Mouse (Mus musculus) forebrain, embryonic 12.5 days (tissue): Measurements from ENCODE around the gene Mzf1. TPM values are rescaled to one million over a fixed set of nuclear protein-coding genes. Genes with fewer than 3 reads are reported as not detected.

Experiments
- ATAC-seq: fragments of 200-750 bp; cut with Nextera tagmentation; 2 replicates; pipeline ENCODE4 v1.8.0; 2017; ENCODE audit warnings: moderate TSS enrichment; ENCODE audit not compliant: low FRiP score
- H3K27ac ChIP-seq: fragments of 300-500 bp; sonication (generic); 2 replicates; pipeline ENCODE4 v1.5.1; 2016; ENCODE audit warnings: mild to moderate bottlenecking
- H3K27me3 ChIP-seq: fragments of 300-500 bp; sonication (generic); 2 replicates; pipeline ENCODE4 v1.6.1; 2016; ENCODE audit warnings: mild to moderate bottlenecking
- H3K36me3 ChIP-seq: fragments of 300-500 bp; sonication (generic); replicated peaks from 2 replicates; pipeline ENCODE4 v1.6.1; 2016; ENCODE audit warnings: mild to moderate bottlenecking
- H3K4me1 ChIP-seq: fragments of 300-500 bp; sonication (generic); 2 replicates; pipeline ENCODE4 v1.6.1; 2016
- H3K4me2 ChIP-seq: fragments of 300-500 bp; sonication (generic); 2 replicates; pipeline ENCODE4 v1.6.1; 2016; ENCODE audit warnings: mild to moderate bottlenecking, moderate library complexity
- H3K4me3 ChIP-seq: fragments of 300-500 bp; sonication (generic); replicated peaks from 2 replicates; pipeline ENCODE4 v1.5.1; 2016; ENCODE audit warnings: mild to moderate bottlenecking
- H3K9ac ChIP-seq: fragments of 300-500 bp; sonication (generic); 2 replicates; pipeline ENCODE4 v1.6.1; 2016; ENCODE audit warnings: mild to moderate bottlenecking
- H3K9me3 ChIP-seq: fragments of 300-500 bp; sonication (generic); 2 replicates; pipeline ENCODE4 v1.6.1; 2016
- WGBS: fragments of 180-500 bp; shearing (Covaris S2); methylation state at CpG from one replicate; pipeline ENCODE4 v1.1.7; 2016; 5-methylcytosine and 5-hydroxymethylcytosine counted together
- polyA plus RNA-seq: library from polyadenylated mRNA; unstranded; fragments of >200 nt; fragmentation: Nextera tagmentation; extraction: Ambion mirVana; gene quantifications from 2 replicates; pipeline ENCODE4 v1.2.1, GENCODE M21; 2016

The Mzf1 gene
- polyA plus RNA-seq, 1 experiment from 2014 or later = 5.4 TPM

- peak overlapping the region; percentile 85 for H3K4me2 ChIP-seq
- peak overlapping the region; percentile 91 for H3K27ac ChIP-seq
- 52% methylated on average over 13 of the region's 13 CpGs for WGBS
- no peaks in the 10 kb centered on the region for H3K27me3 ChIP-seq
- H3K36me3 ChIP-seq = peaks cover 67% of the 10 kb centered on the region
- peak overlapping the region; percentile 61 for H3K4me3 ChIP-seq
- peaks cover 38% of the 10 kb centered on the region for H3K4me1 ChIP-seq
- H3K9ac ChIP-seq = peak overlapping the region; percentile 74
- no peaks in the 10 kb centered on the region for H3K9me3 ChIP-seq
- ATAC-seq = no peak
Observed at GRCm38 (mm10) chr7:13033451-13034147, 21.0 kb downstream of the Mzf1 start.

GRCm38 (mm10) chr7:13032541-13032940 lies 22.0 kb downstream of the Mzf1 start:
- no peaks in the 10 kb centered on the region for H3K27me3 ChIP-seq
- no peak overlapping the region for H3K4me3 ChIP-seq
- 94% methylated on average over 7 of the region's 7 CpGs for WGBS
- no peak overlapping the region for H3K9ac ChIP-seq
- no peak for ATAC-seq
- peaks cover 77% of the 10 kb centered on the region for H3K36me3 ChIP-seq
- H3K27ac ChIP-seq = no peak overlapping the region
- H3K4me2 ChIP-seq = no peak overlapping the region
- H3K4me1 ChIP-seq = peaks cover 38% of the 10 kb centered on the region
- no peaks in the 10 kb centered on the region for H3K9me3 ChIP-seq

- 87% methylated on average over 2 of the region's 2 CpGs for WGBS
- H3K4me1 ChIP-seq = peaks cover 41% of the 10 kb centered on the region
- H3K4me3 ChIP-seq = no peak overlapping the region
Observed at GRCm38 (mm10) chr7:13031983-13032382, 22.6 kb downstream of the Mzf1 start.

GRCm38 (mm10) chr7:13031069-13031468 lies 23.5 kb downstream of the Mzf1 start:
- Histone ChIP-seq H3K27ac (no peak overlapping the region), H3K9ac (no peak overlapping the region), H3K4me2 (no peak overlapping the region), H3K36me3 (peaks cover 86% of the 10 kb centered on the region), H3K9me3 (no peaks in the 10 kb centered on the region), H3K27me3 (no peaks in the 10 kb centered on the region), H3K4me1 (peaks cover 41% of the 10 kb centered on the region), H3K4me3 (no peak overlapping the region)
- WGBS = 69% methylated on average over 5 of the region's 5 CpGs
- no peak for ATAC-seq

More at GRCm38 (mm10) chr7:13031983-13032382, 22.6 kb downstream of the Mzf1 start:
- H3K9ac ChIP-seq = no peak overlapping the region
- H3K36me3 ChIP-seq = peaks cover 83% of the 10 kb centered on the region
- no peak overlapping the region for H3K27ac ChIP-seq
- no peaks in the 10 kb centered on the region for H3K9me3 ChIP-seq
- no peaks in the 10 kb centered on the region for H3K27me3 ChIP-seq
- no peak for ATAC-seq
- H3K4me2 ChIP-seq = no peak overlapping the region

DNA sequence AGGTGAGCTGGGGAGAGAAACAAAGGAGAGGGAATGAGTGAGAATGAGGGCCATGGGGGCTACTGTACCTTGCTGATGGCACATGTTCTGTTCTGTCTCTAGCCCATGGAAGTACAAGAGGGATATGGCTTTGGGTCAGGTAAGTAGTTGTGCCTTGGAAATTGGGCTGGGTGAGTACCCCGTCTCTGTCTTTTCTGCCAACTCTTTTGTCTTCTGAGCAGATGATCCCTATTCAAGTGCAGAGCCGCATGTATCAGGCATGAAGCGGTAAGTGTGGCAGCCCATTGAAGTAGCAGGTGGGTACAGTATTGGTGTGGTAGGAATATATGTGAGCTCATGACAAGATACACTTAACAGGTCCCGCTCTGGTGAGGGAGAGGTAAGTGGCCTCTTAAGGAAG lies 25.6 kb downstream of the Mzf1 start:
- H3K4me3 ChIP-seq = no peak overlapping the region
- no peak overlapping the region for H3K27ac ChIP-seq
- peaks cover 83% of the 10 kb centered on the region for H3K36me3 ChIP-seq
- H3K4me1 ChIP-seq = peaks cover 37% of the 10 kb centered on the region
- 89% methylated on average over 4 of the region's 4 CpGs for WGBS
- no peak overlapping the region for H3K4me2 ChIP-seq
- H3K9me3 ChIP-seq = no peaks in the 10 kb centered on the region
- H3K27me3 ChIP-seq = no peaks in the 10 kb centered on the region
- ATAC-seq = no peak
- no peak overlapping the region for H3K9ac ChIP-seq

GRCm38 (mm10) chr7:13025511-13026112 lies 29.0 kb downstream of the Mzf1 start:
- peaks cover 53% of the 10 kb centered on the region for H3K36me3 ChIP-seq
- H3K9me3 ChIP-seq = no peaks in the 10 kb centered on the region
- peak overlapping the region; percentile 97 for H3K4me3 ChIP-seq
- peak overlapping the region; percentile 100 for H3K27ac ChIP-seq
- H3K27me3 ChIP-seq = no peaks in the 10 kb centered on the region
- H3K9ac ChIP-seq = peak overlapping the region; percentile 98
- H3K4me1 ChIP-seq = peaks cover 33% of the 10 kb centered on the region
- no peak for ATAC-seq
- WGBS = 35% methylated on average over 4 of the region's 4 CpGs
- peak overlapping the region; percentile 99 for H3K4me2 ChIP-seq

DNA sequence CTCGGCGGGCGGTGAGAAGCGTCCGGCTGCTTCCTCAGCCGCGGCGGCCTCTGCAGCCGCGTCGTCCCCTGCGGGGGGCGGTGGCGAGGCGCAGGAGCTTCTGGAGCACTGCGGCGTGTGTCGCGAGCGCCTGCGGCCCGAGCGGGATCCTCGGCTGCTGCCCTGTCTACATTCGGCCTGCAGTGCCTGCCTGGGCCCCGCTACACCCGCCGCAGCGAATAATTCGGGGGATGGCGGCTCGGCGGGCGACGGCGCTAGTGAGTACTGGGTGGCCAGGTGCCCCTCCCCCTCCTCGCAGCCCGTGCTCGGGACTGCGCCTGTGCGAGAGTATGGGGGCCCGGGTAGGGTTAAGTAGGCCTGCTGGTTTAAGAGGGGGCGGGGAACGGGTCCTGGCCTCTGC lies 29.8 kb downstream of the Mzf1 start:
- Histone ChIP-seq H3K9ac (peak overlapping the region; percentile 98), H3K36me3 (peaks cover 45% of the 10 kb centered on the region), H3K4me3 (peak overlapping the region; percentile 97), H3K9me3 (no peaks in the 10 kb centered on the region), H3K27me3 (no peaks in the 10 kb centered on the region), H3K4me2 (peak overlapping the region; percentile 99), H3K27ac (peak overlapping the region; percentile 100), H3K4me1 (peaks cover 33% of the 10 kb centered on the region)
- 0% methylated on average over 37 of the region's 44 CpGs for WGBS
- ATAC-seq = peak; percentile 61

GRCm38 (mm10) chr7:13023928-13024731 lies 30.4 kb downstream of the Mzf1 start:
- Histone ChIP-seq H3K4me2 (peak overlapping the region; percentile 99), H3K9ac (peak overlapping the region; percentile 98), H3K36me3 (peaks cover 38% of the 10 kb centered on the region), H3K4me3 (peak overlapping the region; percentile 97), H3K27ac (peak overlapping the region; percentile 100), H3K9me3 (no peaks in the 10 kb centered on the region), H3K27me3 (no peaks in the 10 kb centered on the region), H3K4me1 (peaks cover 33% of the 10 kb centered on the region)
- ATAC-seq = peak; percentile 87
- under 1% methylated on average over 81 of the region's 95 CpGs for WGBS

DNA sequence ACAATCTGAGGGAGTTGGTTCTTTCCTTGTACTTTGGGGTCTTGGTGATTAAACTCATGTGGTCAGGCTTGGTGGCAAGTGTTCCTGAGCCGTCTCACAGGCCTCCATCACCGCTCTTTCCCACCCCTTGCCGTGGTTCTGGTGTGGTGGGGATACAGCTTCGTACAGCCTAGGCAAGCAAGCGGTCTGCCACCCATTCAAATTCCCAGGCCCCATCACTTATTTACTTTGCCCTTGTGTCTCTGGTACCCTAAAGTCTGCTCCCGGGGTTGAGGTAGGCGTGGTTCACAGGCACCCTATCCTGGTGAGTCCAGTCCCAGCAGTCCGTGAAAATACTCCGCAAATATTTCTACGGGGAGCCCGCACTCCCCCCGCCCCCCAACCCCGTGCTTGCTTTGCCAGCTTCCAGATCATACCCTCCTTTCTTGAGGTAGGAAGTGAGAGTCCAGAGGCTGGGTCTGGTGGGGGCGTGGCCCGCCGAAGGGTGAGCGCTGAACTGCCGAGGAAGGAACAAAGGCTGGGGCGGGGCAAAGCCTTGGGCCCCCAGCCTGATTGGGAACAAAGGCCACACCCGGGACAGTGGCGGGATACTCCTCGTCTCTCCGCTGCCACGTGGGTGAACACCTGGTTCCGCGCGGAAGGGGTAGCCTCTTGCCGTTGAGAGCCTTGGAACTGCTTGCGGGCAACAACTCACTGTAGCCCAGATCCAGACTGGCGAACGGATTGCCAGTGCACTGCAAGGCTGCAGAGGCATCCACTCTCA lies 31.6 kb downstream of the Mzf1 start:
- Histone ChIP-seq H3K9ac (peak overlapping the region; percentile 98), H3K4me2 (peak overlapping the region; percentile 99), H3K9me3 (no peaks in the 10 kb centered on the region), H3K27me3 (no peaks in the 10 kb centered on the region), H3K4me3 (peak overlapping the region; percentile 97), H3K36me3 (peaks cover 27% of the 10 kb centered on the region), H3K27ac (peak overlapping the region; percentile 100), H3K4me1 (peaks cover 33% of the 10 kb centered on the region)
- 3% methylated on average over 31 of the region's 31 CpGs for WGBS
- peak; percentile 70 for ATAC-seq

- H3K9ac ChIP-seq = no peak overlapping the region
- no peaks in the 10 kb centered on the region for H3K36me3 ChIP-seq
- H3K4me3 ChIP-seq = no peak overlapping the region
- no peaks in the 10 kb centered on the region for H3K9me3 ChIP-seq
- peaks cover 5% of the 10 kb centered on the region for H3K4me1 ChIP-seq
- WGBS = 96% methylated on average over 1 of the region's 1 CpGs
- no peaks in the 10 kb centered on the region for H3K27me3 ChIP-seq
- no peak overlapping the region for H3K4me2 ChIP-seq
- no peak overlapping the region for H3K27ac ChIP-seq
- ATAC-seq = no peak
Observed at GRCm38 (mm10) chr7:13015217-13015616, 39.3 kb downstream of the Mzf1 start.

GRCm38 (mm10) chr7:13014275-13014839 lies 40.2 kb downstream of the Mzf1 start:
- Histone ChIP-seq H3K27ac (no peak overlapping the region), H3K36me3 (no peaks in the 10 kb centered on the region), H3K9ac (no peak overlapping the region), H3K4me3 (no peak overlapping the region), H3K9me3 (no peaks in the 10 kb centered on the region), H3K27me3 (no peaks in the 10 kb centered on the region), H3K4me1 (peaks cover 7% of the 10 kb centered on the region), H3K4me2 (no peak overlapping the region)
- WGBS = 44% methylated on average over 6 of the region's 6 CpGs
- no peak for ATAC-seq
